Mouse (Mus musculus) cerebellum, postnatal 25 days (tissue): ENCODE results near the gene Cers6.
A peak's percentile ranks its signal among the peaks of the same experiment; 100 is the strongest.

Experiments used
- DNase-seq, 2 experiments: peaks; one replicate each; pipeline ENCODE4 v3.0.0; 2021; ENCODE audit warnings: mixed read lengths in 2 of 2

Gene Cers6

DNA sequence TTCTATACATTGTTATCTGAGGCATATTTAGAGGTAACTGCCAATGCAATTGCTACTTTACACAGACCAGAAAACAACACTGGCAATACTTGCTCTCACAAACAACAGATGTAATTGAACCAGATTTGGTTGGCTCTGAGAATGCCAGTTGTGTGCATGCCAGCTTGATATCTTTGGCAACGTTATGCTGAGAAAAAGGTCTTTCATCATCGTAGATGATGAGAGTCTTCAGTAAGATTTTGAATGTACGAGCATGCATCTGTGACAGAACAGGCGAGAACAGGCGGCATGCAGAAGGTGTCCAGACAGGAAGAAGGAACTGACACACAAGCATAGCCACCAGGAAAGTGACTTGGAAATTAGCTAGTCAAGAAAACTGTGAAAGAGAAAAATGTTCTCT is 110.6 kb downstream of the Cers6 start:
- no peak for DNase-seq

DNA sequence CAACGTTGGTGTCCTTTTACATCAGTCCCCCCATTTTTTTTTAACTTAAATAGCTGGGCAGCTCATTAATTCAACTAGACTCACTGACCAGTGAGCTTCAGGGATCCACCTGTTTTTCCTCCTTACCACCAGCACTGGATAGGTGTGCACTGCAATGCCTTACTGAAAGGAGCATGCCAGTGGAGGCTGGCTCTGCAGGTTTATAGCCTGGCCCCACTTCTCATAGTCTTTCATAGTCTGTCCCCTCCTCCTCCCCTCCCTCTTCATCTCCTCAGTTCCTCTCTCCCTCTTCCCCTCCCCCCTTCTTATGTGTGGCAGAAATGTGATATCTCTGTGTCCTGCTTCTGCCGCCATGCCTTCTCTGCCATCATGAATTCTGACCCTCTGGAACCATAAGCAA is 112.5 kb downstream of the Cers6 start:
- DNase-seq, result no peak

DNA sequence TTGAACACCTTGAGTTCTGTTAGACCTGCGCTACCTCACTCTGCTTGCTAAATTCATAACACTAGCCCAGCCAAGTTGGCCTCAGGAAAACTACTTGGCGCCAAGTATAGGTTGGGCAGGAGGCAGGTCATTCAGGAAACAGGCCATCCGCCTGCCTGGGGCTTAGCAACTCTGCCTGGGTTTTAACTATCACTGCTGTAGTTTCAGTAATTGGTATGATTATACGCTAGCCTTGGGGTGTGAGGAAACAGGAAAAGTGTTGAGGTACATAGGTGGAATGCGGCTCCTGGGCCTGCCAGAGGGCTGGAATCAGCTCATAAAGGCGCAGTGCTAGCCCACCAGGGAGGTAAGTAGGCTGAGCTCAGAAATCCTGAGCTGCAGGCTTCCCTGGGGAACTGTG is 114.0 kb downstream of the Cers6 start:
- peak; percentile 71 to 81 for DNase-seq

DNA sequence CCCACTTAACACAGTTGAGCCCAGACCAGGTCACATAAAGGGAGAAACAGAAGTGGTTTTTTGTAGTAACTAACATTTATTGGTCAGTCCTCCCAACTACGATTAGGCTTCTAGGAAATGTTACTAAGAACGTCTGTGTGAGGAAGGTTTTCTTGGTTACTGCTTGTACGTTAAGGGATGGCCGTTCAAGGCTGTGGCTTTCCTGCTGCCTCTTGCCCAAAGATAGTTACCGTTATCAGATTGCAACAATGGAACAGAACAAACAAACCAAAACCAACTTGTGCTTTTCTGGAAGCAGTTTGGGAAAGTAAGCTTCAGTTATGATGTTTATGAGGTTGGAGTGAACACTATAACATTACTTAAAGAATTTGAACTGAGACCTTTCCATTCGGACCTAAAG is 114.5 kb downstream of the Cers6 start:
- no peak for DNase-seq

DNA sequence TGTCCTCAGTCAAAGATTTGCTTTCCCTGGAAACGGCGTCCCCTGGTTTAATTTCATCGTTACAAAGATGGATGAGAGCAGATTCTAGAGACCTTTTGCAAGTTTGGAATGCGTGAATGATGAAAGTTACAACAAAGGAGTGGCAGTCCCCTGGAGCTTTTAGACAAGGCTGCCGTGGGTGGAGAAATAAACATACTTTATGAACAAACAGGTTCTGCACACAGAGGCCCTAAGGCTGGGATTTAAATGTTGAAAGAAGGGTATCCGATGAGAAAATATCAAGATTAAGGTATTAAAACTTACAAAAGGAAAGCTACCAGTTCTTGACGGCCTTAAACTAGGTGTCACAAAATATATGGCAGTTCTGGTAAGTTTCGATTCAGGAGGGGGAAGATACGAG is 117.0 kb downstream of the Cers6 start:
- no peak for DNase-seq

DNA sequence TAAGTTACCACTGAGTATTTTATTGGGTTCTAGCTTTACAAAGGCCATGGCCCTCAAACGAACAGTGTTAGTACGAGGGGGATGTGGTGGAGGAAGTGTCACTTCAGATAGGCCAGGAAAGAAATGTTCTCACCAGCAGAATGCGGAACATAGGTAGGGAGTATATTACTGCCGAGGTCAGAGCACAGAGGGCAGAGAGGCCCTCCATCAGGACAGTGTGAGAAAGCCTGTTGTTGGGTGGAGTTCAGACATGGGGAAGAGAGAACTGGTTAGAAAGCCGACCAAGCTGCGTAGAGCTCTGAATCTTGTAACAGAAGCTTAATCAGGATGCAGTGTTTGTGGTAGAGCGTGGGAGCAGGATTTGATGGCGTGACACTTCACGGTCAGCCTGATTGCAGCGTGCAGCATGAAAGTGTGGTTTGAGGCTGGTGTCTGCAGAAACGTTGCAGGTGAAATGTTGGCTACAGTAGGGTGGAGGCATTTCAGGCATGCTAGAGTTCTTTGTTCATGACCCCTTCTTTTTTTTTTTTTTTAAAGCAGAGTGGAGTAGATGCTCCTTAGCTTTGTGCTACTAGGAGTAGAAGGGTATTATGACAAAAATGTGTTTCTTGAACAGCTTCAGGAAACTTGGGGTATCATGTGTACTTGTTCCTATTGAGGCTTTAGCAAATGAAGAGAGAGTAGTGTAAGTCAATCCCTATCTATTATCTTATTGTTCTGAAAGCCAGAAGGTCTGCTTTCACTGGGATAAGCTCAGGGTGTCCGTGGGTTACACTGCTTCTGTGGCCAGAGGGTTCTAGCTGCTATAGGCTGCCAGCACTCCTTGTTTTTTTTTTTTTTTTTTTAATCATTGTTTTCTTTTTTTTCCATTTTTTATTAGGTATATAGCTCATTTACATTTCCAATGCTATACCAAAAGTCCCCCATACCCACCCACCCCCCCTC is 117.7 kb downstream of the Cers6 start:
- no peak for DNase-seq

DNA sequence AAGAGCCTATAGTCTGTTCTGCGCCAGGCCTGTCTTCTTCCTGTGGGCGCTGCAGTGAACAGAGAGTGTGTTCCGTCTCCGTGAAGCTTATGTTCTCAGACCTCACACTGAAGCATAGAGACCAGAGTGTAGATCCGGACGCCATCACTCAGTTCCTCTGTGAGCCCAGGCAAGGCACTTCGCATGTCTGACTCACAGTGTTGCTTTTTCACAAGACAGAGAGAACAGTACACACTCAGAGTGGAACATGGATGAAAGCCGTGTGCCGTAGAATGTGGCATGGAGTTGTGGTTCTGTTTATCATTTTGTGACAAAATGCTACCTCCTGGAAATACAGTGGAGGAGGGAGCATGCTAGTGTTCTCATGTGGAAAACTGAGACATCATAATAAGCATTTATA is 120.1 kb downstream of the Cers6 start:
- no peak for DNase-seq

DNA sequence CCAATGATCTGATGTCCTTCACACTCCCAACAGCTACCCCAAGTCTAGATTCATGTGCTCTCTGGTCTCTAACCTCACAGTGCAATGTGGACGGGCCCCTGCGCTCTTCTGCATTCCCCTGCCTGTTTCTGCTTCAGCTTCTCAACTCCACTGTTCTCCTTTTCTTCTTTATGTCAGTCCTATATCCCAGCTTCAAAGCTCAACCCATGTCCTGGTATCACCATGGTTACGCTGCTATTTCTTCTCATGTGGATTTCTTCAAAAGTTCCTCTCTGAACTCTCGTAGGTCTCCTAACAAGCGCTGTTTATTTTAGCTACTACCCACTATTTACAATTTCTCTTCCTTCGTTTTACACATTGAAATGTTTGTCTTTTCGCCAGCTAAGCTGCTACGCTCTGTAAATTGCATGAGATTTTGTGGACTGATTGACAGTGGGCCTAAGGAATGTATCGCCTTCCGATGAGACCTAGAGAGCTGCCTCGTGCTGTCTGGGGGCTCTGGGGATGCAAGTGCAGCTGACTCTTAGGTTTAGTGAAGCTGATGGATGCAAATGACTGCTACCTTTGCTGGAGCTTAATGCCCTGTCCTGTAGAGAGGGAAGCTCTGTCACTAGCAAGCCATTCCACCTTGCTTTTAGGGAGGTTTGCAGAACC is 120.6 kb downstream of the Cers6 start:
- DNase-seq, result no peak

DNA sequence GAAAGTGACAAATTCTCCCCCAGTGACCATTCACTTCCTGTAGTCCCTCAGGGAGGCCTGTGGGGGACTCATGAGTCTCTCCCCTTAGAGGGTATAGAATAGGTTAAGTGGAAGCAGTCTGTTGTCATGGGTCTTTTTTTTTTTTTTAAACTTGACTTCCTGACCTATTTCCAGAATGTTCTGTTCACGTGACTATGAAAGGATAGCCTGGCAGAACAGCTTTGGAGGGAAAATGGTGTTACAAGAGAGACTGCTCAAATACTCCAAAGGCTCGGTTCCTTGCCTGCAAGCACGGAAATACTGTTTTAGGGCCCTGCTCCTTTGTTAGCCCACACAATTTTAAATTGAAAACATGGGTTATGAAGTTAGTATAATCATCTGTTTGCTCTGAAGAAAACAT is 121.7 kb downstream of the Cers6 start:
- no peak for DNase-seq

DNA sequence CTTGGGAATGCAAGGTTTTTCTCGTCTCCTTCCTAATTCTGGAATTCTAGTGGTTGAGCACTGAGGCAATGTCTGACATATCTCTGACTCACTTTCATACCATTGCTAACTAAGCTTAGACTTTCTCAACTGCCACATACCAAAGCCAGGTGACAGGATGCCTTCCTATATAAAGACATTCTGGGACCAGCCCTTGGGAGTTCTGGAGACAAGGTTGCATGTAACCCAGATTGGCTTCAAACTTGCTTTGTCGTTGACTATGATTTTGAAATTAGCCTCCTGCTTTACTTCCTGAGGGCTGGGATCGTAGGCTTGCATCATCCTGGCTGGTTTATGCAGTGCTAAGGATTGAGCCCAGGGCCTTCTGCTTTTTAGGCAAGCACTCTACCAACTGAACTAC is 122.2 kb downstream of the Cers6 start:
- DNase-seq, result no peak

DNA sequence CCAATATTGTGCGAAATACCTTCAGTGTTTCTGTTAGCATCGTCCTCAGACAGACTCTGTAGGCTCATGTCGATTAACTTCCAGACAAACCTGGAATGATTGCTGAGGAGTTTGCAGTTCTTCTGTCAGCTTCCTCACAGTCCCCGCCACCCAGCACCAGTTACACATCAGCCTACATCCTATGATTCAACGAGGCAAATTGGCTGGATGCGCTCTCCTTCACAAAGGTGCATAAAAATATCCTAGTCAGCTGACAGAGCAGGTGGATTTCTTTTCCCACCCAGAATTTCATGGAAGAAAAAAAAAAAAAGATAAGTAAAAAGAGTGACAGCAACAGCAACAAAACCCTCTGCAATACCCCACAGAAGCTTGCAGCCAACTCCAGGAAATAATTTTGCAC is 127.9 kb downstream of the Cers6 start:
- DNase-seq, result no peak

DNA sequence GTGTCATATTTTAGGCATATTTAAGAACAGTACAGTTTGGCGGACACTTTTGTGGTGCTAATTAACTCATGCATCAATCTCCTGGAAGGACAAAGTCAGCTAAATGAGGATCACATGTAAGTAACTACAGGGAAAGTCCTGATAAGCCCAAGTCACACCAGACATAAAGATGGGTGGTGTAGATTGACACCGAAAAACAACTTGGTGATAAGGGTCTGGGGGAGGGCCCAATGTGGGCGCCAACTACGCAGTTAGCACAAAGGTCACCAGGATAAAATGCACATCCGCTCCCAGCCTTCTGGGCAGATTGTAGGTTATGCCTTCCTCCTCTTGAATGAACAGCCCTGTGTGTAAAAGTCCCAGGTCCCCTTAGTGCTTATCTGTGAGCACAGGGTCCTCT is 131.4 kb downstream of the Cers6 start:
- DNase-seq, result no peak

DNA sequence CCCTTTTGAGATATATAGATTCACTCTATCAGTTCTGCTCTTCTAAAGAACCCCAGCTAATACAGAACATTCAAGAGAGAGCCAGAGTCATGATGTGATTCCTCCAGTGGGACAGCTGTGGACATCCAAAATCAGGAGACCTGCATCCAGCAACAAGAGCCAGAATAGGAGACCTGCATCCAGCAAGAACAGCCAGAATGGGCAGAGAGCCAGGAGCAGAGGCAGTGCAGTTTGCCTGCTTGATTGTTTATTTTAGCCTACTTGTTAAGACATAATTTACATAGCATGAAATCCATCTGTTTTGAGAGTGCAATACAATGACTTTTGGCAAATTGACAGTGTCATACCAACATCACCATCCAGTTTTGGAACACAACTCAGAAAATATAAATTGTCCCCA is 133.2 kb downstream of the Cers6 start:
- peak; percentile 49 to 78 for DNase-seq

DNA sequence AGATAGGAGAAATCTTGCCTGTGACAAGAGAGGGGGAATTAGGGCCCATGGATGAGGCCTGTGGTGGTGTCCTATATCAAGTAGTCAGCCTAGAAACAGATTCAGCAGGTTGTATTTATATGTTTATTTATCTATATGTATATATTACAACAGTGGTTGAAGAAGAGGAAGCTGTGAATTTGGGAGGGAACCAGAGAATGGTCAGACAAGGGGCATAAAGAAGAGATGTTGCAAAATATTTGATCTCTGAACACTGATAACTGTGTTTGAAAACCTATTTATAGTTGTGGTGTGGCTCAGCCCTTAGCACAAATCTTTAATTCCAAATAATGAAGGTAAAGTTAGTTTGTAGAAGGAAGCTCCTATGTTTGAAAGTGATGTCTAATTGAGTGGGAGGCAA is 134.5 kb downstream of the Cers6 start:
- no peak for DNase-seq

DNA sequence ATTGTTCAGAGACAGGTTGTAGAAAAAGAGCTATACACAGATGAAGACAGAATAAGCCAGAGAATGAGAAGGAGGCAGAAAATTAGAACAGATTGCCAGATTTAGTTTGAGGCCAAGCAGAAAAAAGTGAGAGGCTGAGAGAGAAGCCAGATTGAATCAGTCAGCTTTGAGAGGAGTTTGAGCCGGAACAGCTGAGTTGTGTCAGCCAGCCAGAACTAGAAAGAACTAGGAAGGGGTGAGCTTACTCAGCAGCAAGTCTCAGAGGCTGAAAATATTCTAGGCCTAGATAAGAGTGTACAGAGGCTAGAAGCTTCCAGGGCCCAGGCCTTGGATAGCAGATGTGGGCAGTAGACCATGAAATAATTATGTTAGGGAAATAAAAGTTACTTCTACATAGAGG is 135.0 kb downstream of the Cers6 start:
- no peak for DNase-seq

DNA sequence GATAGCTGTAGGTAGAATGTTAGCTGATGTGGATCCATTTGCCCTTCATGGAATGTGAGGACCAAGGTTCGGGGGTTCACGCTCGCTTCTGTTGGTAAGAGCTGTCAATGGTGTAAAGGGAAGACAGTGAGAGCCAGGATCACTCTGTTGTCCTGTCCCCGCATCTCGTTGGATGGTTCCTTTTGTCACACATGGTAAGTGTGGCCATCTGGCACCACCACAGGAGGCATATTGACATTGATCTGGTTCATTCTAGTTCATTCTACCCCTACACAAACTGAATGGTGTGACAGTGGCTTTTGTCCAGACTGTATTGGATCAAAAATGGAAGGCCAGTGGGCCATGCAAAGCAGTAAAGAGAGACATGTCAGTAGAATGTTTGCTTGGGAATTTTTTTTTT is 142.8 kb downstream of the Cers6 start:
- DNase-seq, result peak; percentile 71 to 78

DNA sequence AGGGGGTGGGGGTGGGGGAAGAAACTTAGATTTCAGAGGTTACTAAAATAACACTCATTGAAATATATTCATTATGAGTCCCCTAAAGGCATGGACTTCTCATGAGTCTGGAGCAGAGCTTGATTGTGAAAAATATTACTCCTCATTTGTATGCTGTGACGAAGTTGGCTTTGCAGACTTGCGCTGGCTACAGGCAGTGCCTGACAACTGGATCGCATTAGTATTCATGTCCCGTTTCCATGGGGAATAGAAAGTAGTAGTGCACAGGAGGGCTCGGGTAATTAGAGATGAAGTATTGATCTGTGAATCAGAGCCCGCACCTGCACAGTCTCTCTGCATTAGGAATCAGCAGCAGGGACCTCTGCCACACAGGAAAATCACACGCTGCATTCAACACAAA is 150.2 kb downstream of the Cers6 start:
- DNase-seq, result no peak

DNA sequence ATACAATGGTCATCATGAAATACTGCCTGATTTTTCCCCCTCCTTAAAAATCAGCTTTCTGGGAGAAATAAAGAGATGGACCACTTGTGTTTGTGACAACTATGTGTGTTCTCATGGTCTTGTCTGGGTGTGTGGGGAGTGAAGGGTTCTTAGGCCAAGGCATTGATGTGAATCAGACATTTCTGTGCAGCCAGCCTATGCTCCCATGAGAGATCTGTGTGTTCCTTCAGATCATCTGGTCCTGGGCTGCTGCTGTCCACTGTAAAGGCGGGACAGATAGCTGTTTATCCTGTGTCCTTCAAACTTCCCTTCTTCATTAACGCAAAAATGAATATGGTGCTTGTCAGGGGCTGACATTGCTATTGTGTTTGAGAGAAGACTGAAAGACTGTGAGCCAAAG is 150.6 kb downstream of the Cers6 start:
- no peak for DNase-seq

DNA sequence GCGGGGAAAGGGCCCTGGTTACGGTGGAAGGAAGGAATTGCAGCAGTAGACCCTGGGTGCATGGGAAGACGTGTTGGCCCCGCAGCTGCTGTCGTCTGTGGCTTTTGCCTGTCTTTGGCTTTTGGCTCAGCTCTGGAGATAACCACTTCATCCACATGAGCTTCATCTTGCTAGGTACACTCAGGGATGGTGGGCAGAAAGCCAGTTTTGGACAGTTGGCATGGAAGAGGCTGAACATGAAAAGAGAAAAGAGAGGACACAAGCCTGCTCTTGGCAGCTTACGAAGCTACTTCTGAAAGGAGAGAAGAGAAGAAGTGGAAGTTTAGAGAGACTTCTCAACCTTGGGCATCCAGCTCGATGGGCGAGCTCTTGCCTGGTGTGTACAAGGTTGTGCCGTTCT is 153.0 kb downstream of the Cers6 start:
- DNase-seq, result peak; percentile 65 to 80

DNA sequence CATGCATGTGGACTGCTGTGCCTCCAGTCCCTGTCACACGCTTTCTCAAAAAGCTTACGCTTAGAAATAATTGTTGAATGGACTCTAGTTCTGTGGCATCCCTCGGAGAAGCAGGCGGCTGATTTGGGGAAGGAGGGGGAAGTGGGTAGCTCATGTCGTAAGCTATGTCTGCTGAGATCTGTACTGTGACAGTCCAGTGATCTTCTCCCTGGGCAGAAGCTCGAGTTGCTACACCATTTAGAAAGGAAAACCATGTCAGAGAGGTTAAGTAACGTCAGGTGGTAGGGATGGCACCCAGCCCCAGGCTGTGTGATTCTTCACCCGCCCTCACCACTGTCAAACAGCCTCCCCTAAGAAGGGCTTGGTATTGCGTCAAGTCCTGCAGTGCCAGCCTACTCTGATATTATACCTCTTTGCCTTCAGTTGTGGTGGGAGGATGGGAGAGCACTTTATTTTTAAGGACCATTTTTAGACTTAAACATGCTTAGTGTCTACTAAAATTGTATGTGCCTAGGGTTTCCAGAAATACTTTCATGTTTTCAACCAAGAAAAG is 154.0 kb downstream of the Cers6 start:
- peak in 1 of 2 experiments; percentile 59 for DNase-seq

DNA sequence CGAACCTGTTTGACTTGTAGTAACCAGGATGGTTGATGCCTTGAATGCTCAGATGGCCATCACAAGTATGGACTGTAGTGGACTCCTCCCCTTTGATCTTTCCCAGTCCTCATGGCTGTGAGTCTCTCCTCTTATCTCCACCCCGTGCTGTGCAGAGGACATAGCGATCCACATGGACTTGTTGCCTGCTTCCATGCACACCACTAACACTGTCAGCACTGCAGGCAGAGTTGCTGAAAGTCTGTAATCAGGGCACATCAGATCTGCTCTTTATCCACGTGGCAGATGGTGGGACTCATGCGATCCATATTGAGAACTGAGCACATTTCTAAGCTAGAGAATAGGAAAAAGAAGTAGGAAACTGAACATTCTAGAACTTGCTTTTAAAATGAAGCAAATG is 154.6 kb downstream of the Cers6 start:
- peak in 1 of 2 experiments; percentile 27 for DNase-seq

DNA sequence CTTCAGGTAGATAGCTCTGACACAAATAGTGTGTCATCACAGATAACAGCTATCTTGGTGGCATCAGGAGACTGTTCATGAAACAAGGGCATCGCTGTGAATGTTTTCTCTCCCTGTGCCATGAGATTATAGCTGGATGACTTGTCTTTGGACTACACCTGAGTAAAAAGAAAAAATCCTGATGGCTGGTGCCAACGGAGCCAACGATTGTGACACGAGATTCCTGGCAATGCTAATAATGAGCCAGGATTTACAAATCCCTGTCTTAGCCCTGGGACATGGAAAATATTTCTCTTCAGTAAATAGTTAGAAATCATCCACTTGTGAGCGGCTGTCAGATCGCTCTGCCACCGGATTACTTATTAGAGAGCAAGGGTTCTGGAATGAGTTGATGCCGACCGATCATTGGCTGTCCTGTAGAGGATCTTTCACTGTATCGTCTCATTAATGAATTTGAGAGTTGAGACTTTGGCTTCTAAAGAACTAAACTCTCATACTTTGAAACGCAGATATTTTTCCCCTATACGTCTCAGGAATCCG is 157.9 kb downstream of the Cers6 start:
- DNase-seq, result peak in 1 of 2 experiments; percentile 25

DNA sequence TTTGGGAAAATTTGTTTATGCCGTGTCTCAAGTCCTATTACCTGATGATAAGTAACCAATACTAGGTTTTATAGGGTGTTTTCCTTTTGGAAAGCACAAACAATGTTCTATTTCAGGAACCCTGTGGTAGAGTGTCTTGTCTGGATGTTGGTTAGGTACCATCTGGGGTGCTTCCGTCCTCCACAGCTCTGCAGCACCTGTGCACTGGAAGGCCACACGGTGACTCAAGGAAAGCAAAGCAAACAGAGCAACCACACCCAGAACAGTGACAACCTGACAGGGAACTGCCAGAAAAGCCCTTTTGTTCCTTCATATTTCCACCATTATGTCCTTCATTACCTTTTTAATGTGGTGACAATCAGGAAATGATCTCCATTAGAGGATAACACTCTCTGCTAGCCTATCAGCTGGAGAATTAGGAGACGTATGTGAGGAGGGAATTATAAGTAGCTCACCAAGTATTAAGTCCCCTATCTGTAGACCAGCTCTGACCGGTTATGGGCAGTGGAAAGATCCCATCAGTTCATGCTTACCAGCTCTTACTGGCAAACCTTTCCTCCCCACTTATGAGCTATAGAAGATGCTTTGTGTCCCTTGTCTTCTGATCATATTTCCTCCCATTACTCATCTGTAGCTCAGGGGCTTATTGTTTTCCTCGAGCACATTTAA is 158.7 kb downstream of the Cers6 start:
- DNase-seq, result peak; percentile 40 to 54
